Mouse (Mus musculus): ENCODE measurements around the gene Sdhaf2. TPM values are rescaled to one million over a fixed set of nuclear protein-coding genes. Genes with fewer than 3 reads are reported as not detected.

Gene Sdhaf2
- total and polyA plus RNA-seq, 3 experiments, result 68.5 to 74.6 TPM; not detected in 1

- Histone ChIP-seq H3K27me3 (ENCODE audit: control insufficient read depth in 1 of 2, insufficient read depth in 2 of 2, low read length in 2 of 2) (no peaks in the 10 kb centered on the region), H3K9me3 (replicated peaks; ENCODE audit: insufficient read depth, low read length) (no peaks in the 10 kb centered on the region), H3K4me1 (ENCODE audit: control insufficient read depth in 1 of 2, insufficient read depth in 2 of 2, low read length in 2 of 2) (no peaks in the 10 kb centered on the region), H3K79me2 (ENCODE audit: control insufficient read depth, insufficient read depth, low read length, poor library complexity) (no peaks in the 10 kb centered on the region), H3K9ac (ENCODE audit: control insufficient read depth, low read depth, low read length, poor library complexity, severe bottlenecking) (no peak overlapping the region), H3K4me3 (ENCODE audit: control insufficient read depth in 1 of 2, insufficient read depth in 1 of 2, low read depth in 2 of 2, low read length in 2 of 2) (no peak overlapping the region), H3K27ac (ENCODE audit: control insufficient read depth, low read depth, low read length) (no peak overlapping the region), H3K36me3 (ENCODE audit: control insufficient read depth in 1 of 2, insufficient read depth in 2 of 2, low read length in 2 of 2) (peaks cover 0 to 40% of the 10 kb centered on the region in 2 experiments; a peak in 2 of 4 replicates)
- DNase-seq (ENCODE audit: low read depth, low spot score), result peak; percentile 77
- no peak for TF ChIP-seq E2F4 (IDR thresholded peaks at IDR 0.05; ENCODE audit: borderline replicate concordance, low read depth, low read length)
- peak; percentile 64 for TF ChIP-seq ELF1 (IDR thresholded peaks at IDR 0.05; ENCODE audit: low read depth, low read length)
- 0 out of 2 replicates have a peak, but pooled peaks have one; percentile 21 for TF ChIP-seq ZC3H11A (IDR thresholded peaks at IDR 0.05; ENCODE audit: low read depth, low read length)
- TF ChIP-seq POLR2A (IDR thresholded peaks at IDR 0.05; ENCODE audit: control insufficient read depth in 1 of 2, insufficient read depth in 1 of 2, low read depth in 1 of 2, low read length in 2 of 2, poor library complexity in 1 of 2), result no peak
- peak; percentile 51 for TF ChIP-seq RAD21 (IDR thresholded peaks at IDR 0.05; ENCODE audit: low read depth, low read length)
- TF ChIP-seq CTCF (IDR thresholded peaks at IDR 0.05 in 2 of 3, conservative IDR thresholded peaks at IDR 0.05 in 1 of 3; ENCODE audit: control insufficient read depth in 1 of 3, insufficient read depth in 1 of 3, low read depth in 2 of 3, low read length in 3 of 3, poor library complexity in 1 of 3, severe bottlenecking in 1 of 3), result peak; percentile 93 to 100 (median 97)
- no peak for TF ChIP-seq MXI1 (IDR thresholded peaks at IDR 0.05; ENCODE audit: low read depth, low read length)
- TF ChIP-seq SMC3 (IDR thresholded peaks at IDR 0.05; ENCODE audit: low read depth, low read length), result peak; percentile 72
- TF ChIP-seq TCF12 (IDR thresholded peaks at IDR 0.05; ENCODE audit: low read depth, low read length), result 0 out of 2 replicates have a peak, but pooled peaks have one; percentile 6
- peak; percentile 69 for TF ChIP-seq MAFK (IDR thresholded peaks at IDR 0.05; ENCODE audit: borderline replicate concordance, low read depth, low read length)
Measured at GRCm38 (mm10) chr19:10502571-10502970, 23.4 kb downstream of the Sdhaf2 start.

DNA sequence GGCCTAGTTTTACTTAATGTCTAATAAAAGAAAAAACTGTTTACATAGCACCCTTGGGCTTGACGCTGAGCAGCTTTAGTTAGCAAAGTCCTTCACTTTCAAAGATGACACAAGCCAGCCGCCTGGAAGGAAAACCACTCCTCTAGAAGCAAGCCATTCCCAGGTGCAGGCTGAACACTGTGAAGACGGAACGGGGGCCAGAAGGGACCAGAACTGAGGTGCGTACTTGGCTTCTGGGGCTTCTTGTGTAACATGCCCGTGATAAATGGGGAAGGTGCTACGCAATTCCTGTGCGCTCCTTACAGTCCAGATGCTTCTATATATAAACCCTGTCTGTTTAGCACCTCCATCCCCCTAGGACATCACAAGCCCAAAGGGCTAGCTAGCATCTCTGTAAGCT, 25.4 kb downstream of the Sdhaf2 start:
- peaks cover 0 to 28% of the 10 kb centered on the region in 2 experiments; a peak in 2 of 4 replicates for H3K36me3 ChIP-seq (ENCODE audit: control insufficient read depth in 1 of 2, insufficient read depth in 2 of 2, low read length in 2 of 2)
- no peak for TF ChIP-seq POLR2A (IDR thresholded peaks at IDR 0.05; ENCODE audit: control insufficient read depth in 1 of 2, insufficient read depth in 1 of 2, low read depth in 1 of 2, low read length in 2 of 2, poor library complexity in 1 of 2)
- no peak for TF ChIP-seq RCOR1 (IDR thresholded peaks at IDR 0.05; ENCODE audit: low read depth, low read length)
- TF ChIP-seq MXI1 (IDR thresholded peaks at IDR 0.05; ENCODE audit: low read depth, low read length), result no peak
- no peak for TF ChIP-seq ZNF384 (IDR thresholded peaks at IDR 0.05; ENCODE audit: low read depth, low read length)
- TF ChIP-seq JUND (IDR thresholded peaks at IDR 0.05; ENCODE audit: low read depth, low read length), result no peak
- no peak for TF ChIP-seq TBP (IDR thresholded peaks at IDR 0.05; ENCODE audit: low read depth, low read length)
- 0 out of 2 replicates have a peak, but pooled peaks have one; percentile 29 for TF ChIP-seq POLR2AphosphoS2 (IDR thresholded peaks at IDR 0.05; ENCODE audit: low read length)
- no peak for TF ChIP-seq EP300 (IDR thresholded peaks at IDR 0.05; ENCODE audit: low read depth in 1 of 2, low read length in 2 of 2)
- H3K9ac ChIP-seq (ENCODE audit: control insufficient read depth, low read depth, low read length, poor library complexity, severe bottlenecking), result no peak overlapping the region
- H3K4me3 ChIP-seq (ENCODE audit: control insufficient read depth in 1 of 2, insufficient read depth in 1 of 2, low read depth in 2 of 2, low read length in 2 of 2), result no peak overlapping the region
- no peaks in the 10 kb centered on the region for H3K27me3 ChIP-seq (ENCODE audit: control insufficient read depth in 1 of 2, insufficient read depth in 2 of 2, low read length in 2 of 2)
- no peaks in the 10 kb centered on the region for H3K9me3 ChIP-seq (replicated peaks; ENCODE audit: insufficient read depth, low read length)
- no peaks in the 10 kb centered on the region for H3K79me2 ChIP-seq (ENCODE audit: control insufficient read depth, insufficient read depth, low read length, poor library complexity)
- no peaks in the 10 kb centered on the region for H3K4me1 ChIP-seq (ENCODE audit: control insufficient read depth in 1 of 2, insufficient read depth in 2 of 2, low read length in 2 of 2)
- no peak for DNase-seq (ENCODE audit: low read depth, low spot score)
- H3K27ac ChIP-seq (ENCODE audit: control insufficient read depth, low read depth, low read length), result no peak overlapping the region

Data from MEL (cell line).